Mouse (Mus musculus) erythroblast, adult 5-6 weeks (primary cell): ENCODE measurements around the gene AK157302. TPM values are rescaled to one million over a fixed set of nuclear protein-coding genes. Genes with fewer than 3 reads are reported as not detected.
"Not testable (repeated sequence)": the region's sequence is repeated elsewhere in the genome, so short reads cannot be mapped to it uniquely, and the experiment has no call there.

Experiments
- ATAC-seq: replicated peaks from 2 replicates; pipeline ENCODE4 v1.8.0; 2016; ENCODE audit warnings: moderate number of reproducible peaks, mild to moderate bottlenecking, moderate TSS enrichment, inconsistent platforms; ENCODE audit not compliant: poor library complexity, low FRiP score, severe bottlenecking
- total RNA-seq, 2 experiments: library from RNA; stranded (forward) in 1 of 2; stranded (reverse) in 1 of 2; fragments of 150-400 nt in 1 of 2; fragments of 200-764, 138-1000 nt in 1 of 2; gene quantifications; 2 replicates each; pipeline versions ENCODE4 v1.2.3 to v1.2.4; 2015 to 2017; ENCODE audit warnings: low replicate concordance in 2 of 2

The AK157302 gene
- total RNA-seq (2015; ENCODE audit: low replicate concordance) (0.77 and 5.6 TPM in 2 replicates), total RNA-seq (2017; ENCODE audit: low replicate concordance) (7.8 and 15.1 TPM in 2 replicates)

- no peak for ATAC-seq
Observed at GRCm38 (mm10) chr13:21495080-21495479, at the start of gene AK157302. AK157302 (plus strand) TSS chr13:21495223.

GRCm38 (mm10) chr13:21446796-21447195 is 48.2 kb upstream of the AK157302 start:
- no peak for ATAC-seq

DNA sequence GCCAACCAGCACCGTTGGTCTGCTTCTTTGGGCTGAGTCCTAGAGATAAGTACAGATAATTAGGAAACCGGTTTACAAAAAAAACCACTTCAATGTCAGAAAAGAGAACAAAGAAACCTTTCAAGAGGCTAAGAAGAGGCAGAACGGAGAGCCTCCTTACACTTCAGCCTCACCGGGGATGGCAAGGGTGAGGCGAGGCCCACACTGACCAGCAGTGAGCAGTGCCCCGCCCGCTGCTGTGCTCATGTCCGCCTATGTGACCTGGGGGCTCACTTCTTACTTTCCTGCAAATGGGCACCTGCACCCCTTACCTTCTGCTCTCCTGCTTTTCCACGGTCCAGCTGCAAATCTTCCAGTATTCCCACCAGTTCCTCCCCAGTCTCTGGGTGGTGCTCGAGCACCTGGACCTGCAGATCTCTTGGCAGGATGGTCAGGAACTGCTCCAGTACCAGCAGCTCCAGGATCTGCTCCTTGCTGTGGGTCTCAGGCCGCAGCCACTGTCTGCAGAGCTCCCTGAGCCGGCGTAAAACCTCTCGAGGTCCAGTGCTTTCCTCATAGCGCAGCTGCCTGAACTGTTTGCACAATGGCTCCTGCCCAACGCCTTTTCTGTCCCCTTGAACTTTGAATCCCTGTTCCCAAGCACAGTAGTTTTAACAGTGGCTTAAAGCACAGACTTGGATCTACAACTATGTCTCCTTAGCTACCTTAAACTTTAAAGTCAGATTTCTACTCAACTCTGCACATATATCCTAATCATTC is 47.0 kb upstream of the AK157302 start:
- no peak for ATAC-seq

DNA sequence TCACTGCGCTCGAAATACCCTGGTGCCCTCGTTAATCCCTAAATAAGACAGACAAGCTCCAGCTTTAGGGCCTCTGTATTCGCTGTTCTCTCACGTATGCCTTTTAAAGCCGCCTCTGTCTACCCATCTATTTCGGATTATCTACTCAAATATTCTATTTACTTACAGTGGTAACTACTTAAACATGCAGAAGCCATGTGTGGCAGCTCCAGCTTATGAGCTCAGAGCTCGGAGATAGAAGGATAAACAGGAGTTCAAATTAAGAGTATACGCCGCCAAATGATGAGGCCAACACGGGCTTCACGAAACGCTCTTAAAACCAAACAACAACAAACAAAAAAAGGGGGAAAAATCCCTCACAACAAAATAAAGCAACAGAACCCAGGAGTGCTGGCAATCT is 42.0 kb upstream of the AK157302 start:
- ATAC-seq, result no peak

DNA sequence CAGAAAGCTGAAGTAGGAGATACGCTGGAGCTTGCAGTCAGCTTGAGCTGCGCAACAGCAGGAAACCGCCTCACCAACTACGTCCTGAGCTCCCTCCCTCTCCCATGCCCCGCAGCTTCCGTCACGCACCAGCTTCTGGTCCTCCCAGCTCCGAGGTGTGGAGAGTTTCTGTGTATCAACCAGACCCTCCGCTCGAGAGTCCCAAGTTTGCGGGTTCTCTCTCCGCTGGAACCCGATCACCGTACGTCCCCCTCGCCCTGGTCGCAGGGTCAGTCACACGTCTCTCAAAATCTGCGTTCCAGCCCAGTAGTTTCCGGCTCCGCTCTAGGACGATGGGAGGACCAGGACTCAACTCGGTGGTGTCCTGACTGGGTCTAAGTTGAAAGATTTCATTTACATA is 41.6 kb upstream of the AK157302 start, which contains the start of gene Zscan26:
Zscan26 (minus strand) TSS at position 282 of the 400 bp plus-strand sequence.
- no peak for ATAC-seq

- ATAC-seq, result no peak
Observed at GRCm38 (mm10) chr13:21454133-21454532, 40.9 kb upstream of the AK157302 start.

DNA sequence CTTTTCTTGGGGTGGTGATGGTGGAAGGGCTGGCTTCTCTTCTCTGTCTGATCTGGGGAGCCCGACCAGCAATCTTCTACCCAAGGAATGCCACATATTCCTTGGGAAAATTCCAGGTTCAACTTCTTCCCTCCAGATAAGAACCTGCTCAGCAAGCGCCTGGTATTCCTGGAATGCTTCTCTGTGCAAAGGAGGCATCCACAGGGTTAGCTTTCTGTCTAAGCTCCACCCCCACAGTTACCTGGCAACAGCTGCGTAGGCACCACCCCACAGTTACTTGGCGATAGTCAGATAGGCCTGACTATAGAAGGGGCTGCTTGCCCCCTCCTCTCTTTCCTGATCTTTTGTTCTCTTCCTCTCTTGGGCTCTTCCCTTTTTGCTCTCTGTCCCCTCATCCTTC is 38.7 kb upstream of the AK157302 start:
- no peak for ATAC-seq

DNA sequence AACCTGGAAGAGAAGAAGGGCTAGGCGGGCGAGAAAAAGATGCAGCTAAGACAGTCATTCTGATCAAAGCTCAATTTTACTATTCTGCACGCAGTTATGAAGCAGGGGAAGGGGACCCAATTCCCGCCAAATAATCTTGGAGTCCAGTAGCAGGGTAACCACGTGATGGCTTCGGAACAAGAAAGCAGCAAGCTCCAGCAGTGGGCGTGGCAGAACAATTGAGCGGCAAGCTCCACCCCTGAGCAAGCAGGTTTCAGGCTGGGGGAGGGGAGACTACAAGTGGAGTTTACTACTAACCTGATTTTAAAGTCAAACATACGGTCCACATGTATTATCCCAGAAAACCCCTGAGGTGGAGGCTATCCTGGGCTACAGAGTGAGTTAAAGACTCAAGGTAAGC is 32.5 kb upstream of the AK157302 start:
- ATAC-seq, result not testable (repeated sequence)

DNA sequence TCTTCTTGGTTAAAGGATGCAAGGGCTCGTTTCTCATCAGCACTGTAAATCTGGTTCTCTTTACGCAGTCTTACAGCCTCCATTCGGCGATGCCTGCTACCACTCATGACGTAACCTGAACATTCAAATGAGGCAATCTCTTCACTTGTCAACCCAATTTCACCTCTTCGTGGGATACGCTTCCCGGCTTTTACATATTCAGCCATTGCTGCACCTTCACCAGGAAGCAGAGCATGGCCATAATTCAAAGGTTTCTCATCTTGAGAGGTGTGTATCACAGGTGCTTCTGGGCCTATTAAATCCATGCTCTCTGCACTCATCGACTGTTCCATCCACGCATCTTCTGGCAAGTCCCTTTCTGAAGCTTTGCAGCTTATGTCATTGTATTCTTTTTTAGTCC is 27.7 kb upstream of the AK157302 start:
- no peak for ATAC-seq

- peak; percentile 98 for ATAC-seq
Observed at GRCm38 (mm10) chr13:21468061-21469019, 26.7 kb upstream of the AK157302 start, which contains the start of gene Nkapl. Nkapl (minus strand) TSS chr13:21468509.

DNA sequence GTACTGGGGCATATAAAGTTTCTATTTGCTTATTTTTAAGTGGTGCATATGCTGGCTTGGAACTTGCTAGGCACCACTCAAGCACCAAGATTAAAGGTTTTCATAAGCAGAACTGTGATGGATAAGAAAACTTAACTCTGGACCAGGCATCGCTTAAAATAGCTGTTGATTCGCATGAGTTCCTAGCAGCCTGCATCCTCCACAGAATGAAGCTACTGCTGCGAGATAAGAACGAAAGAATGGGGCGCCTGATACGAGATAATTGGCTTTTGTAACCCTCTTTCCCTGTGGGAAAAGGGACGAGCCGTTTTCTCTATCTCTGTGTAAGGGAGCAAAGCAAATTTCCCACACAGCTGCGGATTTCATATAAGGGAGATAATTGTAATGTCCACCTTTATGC is 25.9 kb upstream of the AK157302 start:
- no peak for ATAC-seq

GRCm38 (mm10) chr13:21472427-21472826 is 22.6 kb upstream of the AK157302 start:
- no peak for ATAC-seq

- ATAC-seq, result not testable (repeated sequence)
Observed at GRCm38 (mm10) chr13:21478759-21479670, 16.0 kb upstream of the AK157302 start, which contains the start of the genes Zkscan4 and Gm10065. Zkscan4 (plus strand) TSS chr13:21478907. Gm10065 (minus strand) TSS chr13:21479441.

GRCm38 (mm10) chr13:21486881-21487280 is 8.1 kb upstream of the AK157302 start:
- no peak for ATAC-seq

- no peak for ATAC-seq
Observed at GRCm38 (mm10) chr13:21492847-21493246, 2.2 kb upstream of the AK157302 start.

GRCm38 (mm10) chr13:21501182-21501581 is 6.2 kb downstream of the AK157302 start, which contains the start of gene Gm11273:
Gm11273 (minus strand) TSS chr13:21501418.
- peak; percentile 73 for ATAC-seq

GRCm38 (mm10) chr13:21502296-21502695 is 7.3 kb downstream of the AK157302 start:
- no peak for ATAC-seq

DNA sequence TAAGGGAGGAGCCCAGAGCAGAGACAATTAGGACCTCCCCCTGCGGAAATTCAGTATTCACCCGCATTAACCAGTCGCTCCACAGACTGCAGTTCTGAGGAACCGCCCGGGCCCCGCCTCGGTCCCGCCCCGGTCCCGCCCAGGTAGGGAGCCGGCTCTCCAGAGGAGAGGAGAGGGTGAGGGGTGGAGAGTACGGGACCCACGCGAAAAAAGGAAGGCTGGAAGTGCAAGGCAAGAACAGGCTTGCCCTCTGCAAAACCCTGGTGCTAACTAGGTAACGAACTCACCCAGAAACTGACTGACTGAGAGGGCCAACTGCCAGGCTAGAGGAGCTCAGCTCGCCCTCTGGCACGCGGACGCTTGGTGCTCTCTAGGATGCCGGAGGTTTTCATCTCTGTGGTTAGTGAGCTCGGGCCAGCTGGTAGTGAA is 11.2 kb downstream of the AK157302 start:
- ATAC-seq, result peak; percentile 92

DNA sequence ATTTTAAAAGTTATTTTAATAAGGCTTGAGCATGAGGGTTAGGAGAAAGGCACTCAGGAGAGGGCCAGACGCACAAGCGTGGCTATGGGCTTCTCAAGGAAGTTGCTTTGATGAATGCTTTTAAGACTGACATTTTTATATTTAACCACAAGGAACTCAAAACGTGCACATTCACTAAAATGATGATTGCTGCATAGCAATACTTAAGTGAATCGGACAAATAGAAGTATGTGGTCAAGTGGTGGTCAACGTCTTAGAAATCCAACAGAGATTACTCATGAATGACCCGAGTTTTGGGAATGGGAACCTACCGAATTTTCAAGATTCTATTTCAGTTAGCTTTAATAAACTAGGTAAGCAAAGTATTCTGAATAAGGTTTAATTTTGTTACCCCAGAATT is 35.1 kb downstream of the AK157302 start:
- no peak for ATAC-seq
